Mouse (Mus musculus): ENCODE measurements around the gene Rcn1.

GRCm38 (mm10) chr2:105375261-105375660, 23.9 kb downstream of the Rcn1 start:
- no peak for TF ChIP-seq POLR2A (IDR thresholded peaks at IDR 0.05; ENCODE audit: low read depth, low read length)
- no peak for TF ChIP-seq CTCF (IDR thresholded peaks at IDR 0.05; ENCODE audit: extremely low read depth, insufficient read length, insufficient replicate concordance, low read depth, low read length)
